Comparison of ENCODE assay signal across 14 mouse cellular contexts in genomic region chr11:105760346-105760745, GRCm38 (mm10).
DNase-seq lines count a peak whose midpoint lies in the region; ATAC-seq lines count a peak whose summit lies in the region.
"Had no signal": no experiment of that assay in that cellular context is flagged by ENCODE, and none has a peak within 500 bp of the region (broad histone marks: within the 10 kb centered on the region; RNA-seq: fewer than 3 reads in every experiment).

No protein-coding gene starts in this region.

- no peak for DNase-seq in midbrain, embryonic 10.5 days (ENCODE audit: low spot score)
- DNase-seq in retina, postnatal 1 day = peak; percentile 21
- DNase-seq in adrenal gland, postnatal 25 days = no peak
- DNase-seq: cerebellum, adult 18-20 months; kidney, postnatal 4 days; liver, embryonic 13.5 days; thymus, postnatal 36 days had no signal

- no peak for ATAC-seq in forebrain, embryonic 13.5 days
- ATAC-seq in forebrain, embryonic 16.5 days = no peak
- ATAC-seq in midbrain, embryonic 13.5 days = no peak
- no peak for ATAC-seq in hindbrain, embryonic 12.5 days (ENCODE audit: low FRiP score)
- no peak for ATAC-seq in kidney, embryonic 15.5 days (replicated peaks; ENCODE audit: low FRiP score)
- ATAC-seq: intestine, postnatal 0 days had no signal

- H3K27ac ChIP-seq in forebrain, embryonic 13.5 days = peak overlapping the region; percentile 14; the same call in 1 of the 2 replicates
- H3K27ac ChIP-seq in forebrain, embryonic 16.5 days (ENCODE audit: low read length) = no peak overlapping the region
- peak overlapping the region; percentile 83 for H3K27ac ChIP-seq in midbrain, embryonic 10.5 days (replicated peaks)
- H3K27ac ChIP-seq in midbrain, embryonic 13.5 days = no peak overlapping the region; the same call in 1 of the 2 replicates
- H3K27ac ChIP-seq in hindbrain, embryonic 12.5 days = peak overlapping the region; percentile 2; the same call in 1 of the 2 replicates
- H3K27ac ChIP-seq in kidney, embryonic 15.5 days = no peak overlapping the region
- H3K27ac ChIP-seq: liver, embryonic 13.5 days had no signal

- no peak overlapping the region for H3K9ac ChIP-seq in forebrain, embryonic 13.5 days
- no peak overlapping the region for H3K9ac ChIP-seq in forebrain, embryonic 16.5 days (replicated peaks; ENCODE audit: low read depth, low read length)
- no peak overlapping the region for H3K9ac ChIP-seq in midbrain, embryonic 13.5 days (replicated peaks)
- H3K9ac ChIP-seq in hindbrain, embryonic 12.5 days = no peak overlapping the region
- no peak overlapping the region for H3K9ac ChIP-seq in kidney, embryonic 15.5 days
- H3K9ac ChIP-seq: liver, embryonic 13.5 days had no signal

- no peak overlapping the region for H3K4me2 ChIP-seq in forebrain, embryonic 13.5 days
- H3K4me2 ChIP-seq in forebrain, embryonic 16.5 days (ENCODE audit: low read length) = no peak overlapping the region
- H3K4me2 ChIP-seq in midbrain, embryonic 13.5 days (replicated peaks) = no peak overlapping the region
- H3K4me2 ChIP-seq in hindbrain, embryonic 12.5 days (replicated peaks) = no peak overlapping the region
- H3K4me2 ChIP-seq in kidney, embryonic 15.5 days = no peak overlapping the region
- H3K4me2 ChIP-seq: liver, embryonic 13.5 days had no signal

- no peaks in the 10 kb centered on the region for H3K36me3 ChIP-seq in forebrain, embryonic 13.5 days (ENCODE audit: poor library complexity, severe bottlenecking)
- no peaks in the 10 kb centered on the region for H3K36me3 ChIP-seq in forebrain, embryonic 16.5 days (ENCODE audit: control insufficient read depth, insufficient read depth)
- H3K36me3 ChIP-seq in midbrain, embryonic 10.5 days = no peaks in the 10 kb centered on the region
- H3K36me3 ChIP-seq in midbrain, embryonic 13.5 days = no peaks in the 10 kb centered on the region
- no peaks in the 10 kb centered on the region for H3K36me3 ChIP-seq in hindbrain, embryonic 12.5 days
- no peaks in the 10 kb centered on the region for H3K36me3 ChIP-seq in kidney, embryonic 15.5 days
- H3K36me3 ChIP-seq: liver, embryonic 13.5 days had no signal

- H3K27me3 ChIP-seq in forebrain, embryonic 13.5 days = no peaks in the 10 kb centered on the region
- no peaks in the 10 kb centered on the region for H3K27me3 ChIP-seq in forebrain, embryonic 16.5 days (replicated peaks; ENCODE audit: control insufficient read depth, insufficient read depth, low read length)
- no peaks in the 10 kb centered on the region for H3K27me3 ChIP-seq in midbrain, embryonic 10.5 days (ENCODE audit: low read depth, poor library complexity, severe bottlenecking)
- no peaks in the 10 kb centered on the region for H3K27me3 ChIP-seq in midbrain, embryonic 13.5 days
- no peaks in the 10 kb centered on the region for H3K27me3 ChIP-seq in hindbrain, embryonic 12.5 days
- H3K27me3 ChIP-seq in kidney, embryonic 15.5 days = no peaks in the 10 kb centered on the region
- H3K27me3 ChIP-seq: liver, embryonic 13.5 days; megakaryocyte, embryonic 14.5 days had no signal

- no peaks in the 10 kb centered on the region for H3K9me3 ChIP-seq in forebrain, embryonic 13.5 days (replicated peaks)
- no peaks in the 10 kb centered on the region for H3K9me3 ChIP-seq in forebrain, embryonic 16.5 days (ENCODE audit: control insufficient read depth, low read length)
- H3K9me3 ChIP-seq in midbrain, embryonic 10.5 days (replicated peaks) = no peaks in the 10 kb centered on the region
- no peaks in the 10 kb centered on the region for H3K9me3 ChIP-seq in midbrain, embryonic 13.5 days
- H3K9me3 ChIP-seq in hindbrain, embryonic 12.5 days (replicated peaks) = no peaks in the 10 kb centered on the region
- no peaks in the 10 kb centered on the region for H3K9me3 ChIP-seq in kidney, embryonic 15.5 days (replicated peaks)
- H3K9me3 ChIP-seq: liver, embryonic 13.5 days; megakaryocyte, embryonic 14.5 days had no signal

- 30% methylated on average over 4 of the region's 4 CpGs for WGBS in forebrain, embryonic 13.5 days
- WGBS in forebrain, embryonic 16.5 days = 19% methylated on average over 4 of the region's 4 CpGs
- WGBS in midbrain, embryonic 10.5 days = 42% methylated on average over 4 of the region's 4 CpGs
- 24% methylated on average over 4 of the region's 4 CpGs for WGBS in midbrain, embryonic 13.5 days
- 27% methylated on average over 4 of the region's 4 CpGs for WGBS in hindbrain, embryonic 12.5 days
- 77% methylated on average over 4 of the region's 4 CpGs for WGBS in kidney, embryonic 15.5 days

- peaks cover 24% of the 10 kb centered on the region for H3K4me1 ChIP-seq in forebrain, embryonic 13.5 days
- H3K4me1 ChIP-seq in forebrain, embryonic 16.5 days (replicated peaks; ENCODE audit: control insufficient read depth, insufficient read depth, low read length) = peaks cover 9% of the 10 kb centered on the region
- H3K4me1 ChIP-seq in midbrain, embryonic 10.5 days = peaks cover 43% of the 10 kb centered on the region
- H3K4me1 ChIP-seq in midbrain, embryonic 13.5 days (replicated peaks) = peaks cover 22% of the 10 kb centered on the region
- H3K4me1 ChIP-seq in hindbrain, embryonic 12.5 days = peaks cover 15% of the 10 kb centered on the region
- H3K4me1 ChIP-seq in kidney, embryonic 15.5 days = no peaks in the 10 kb centered on the region
- H3K4me1 ChIP-seq: liver, embryonic 13.5 days had no signal

- H3K4me3 ChIP-seq in forebrain, embryonic 13.5 days = no peak overlapping the region
- H3K4me3 ChIP-seq in forebrain, embryonic 16.5 days (replicated peaks; ENCODE audit: low read length) = no peak overlapping the region
- H3K4me3 ChIP-seq in midbrain, embryonic 10.5 days = no peak overlapping the region
- no peak overlapping the region for H3K4me3 ChIP-seq in midbrain, embryonic 13.5 days (replicated peaks)
- H3K4me3 ChIP-seq in hindbrain, embryonic 12.5 days = no peak overlapping the region
- no peak overlapping the region for H3K4me3 ChIP-seq in kidney, embryonic 15.5 days (replicated peaks)
- H3K4me3 ChIP-seq: liver, embryonic 13.5 days; megakaryocyte, embryonic 14.5 days had no signal

Comparison
In these comparisons a context has a peak if more than half of its experiments do, and no peak if none do; other contexts are left out.
1. H3K27ac ChIP-seq: peak in forebrain, embryonic 13.5 days (single experiment), midbrain, embryonic 10.5 days (single experiment) and hindbrain, embryonic 12.5 days (single experiment); none in forebrain, embryonic 16.5 days (single experiment), midbrain, embryonic 13.5 days (single experiment) and kidney, embryonic 15.5 days (single experiment).